Mouse (Mus musculus) spleen, adult 2 months (tissue): ENCODE measurements around the gene Gm8947.

ENCODE experiments used
- CTCF ChIP-seq: fragments of 200-500 bp; IDR thresholded peaks from 2 replicates; pipeline ENCODE4 v1.5.1; 2011; ENCODE audit warnings: mild to moderate bottlenecking, inconsistent platforms; ENCODE audit not compliant: insufficient read depth, insufficient read length, insufficient replicate concordance; ENCODE audit errors: extremely low read depth
- POLR2A ChIP-seq: fragments of 200-500 bp; IDR thresholded peaks from 2 replicates; pipeline ENCODE4 v1.6.1; 2011; ENCODE audit warnings: low read depth, low read length, inconsistent platforms

- TF ChIP-seq CTCF (no peak), POLR2A (no peak)
Observed at GRCm38 (mm10) chr1:151147801-151148200, 44.4 kb upstream of the Gm8947 start.
